Mouse (Mus musculus) kidney, adult 11 months (tissue): ENCODE measurements around the gene Klf16.
A peak's percentile ranks its signal among the peaks of the same experiment; 100 is the strongest.

Experiments used
- DNase-seq: peaks from one replicate; pipeline ENCODE4 v3.0.0; 2022

Klf16 gene

GRCm38 (mm10) chr10:80573944-80574343, 3.2 kb downstream of the Klf16 start:
- no peak for DNase-seq

DNA sequence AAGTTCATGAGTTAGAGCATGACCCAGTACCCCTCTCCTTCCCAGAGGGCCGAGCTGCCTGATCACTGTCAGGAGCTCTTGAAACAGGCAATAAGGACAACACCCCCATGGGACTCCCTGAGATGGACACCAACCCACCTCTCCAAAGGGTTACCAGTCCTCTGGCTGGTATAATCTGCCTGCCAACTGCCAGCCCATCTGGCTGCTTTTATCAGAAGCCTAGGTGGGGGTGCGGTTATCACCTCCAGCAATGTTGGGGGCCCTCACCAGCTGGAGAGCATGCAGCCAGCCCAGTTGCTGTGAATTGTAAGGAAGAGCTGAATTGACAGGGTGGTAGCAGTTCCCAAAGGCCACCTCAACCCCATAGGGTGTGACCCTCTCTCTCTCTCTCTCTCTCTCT, 4.6 kb downstream of the Klf16 start:
- DNase-seq, result no peak

GRCm38 (mm10) chr10:80570871-80571836, 6.0 kb downstream of the Klf16 start:
- no peak for DNase-seq

GRCm38 (mm10) chr10:80570419-80570818, 6.7 kb downstream of the Klf16 start:
- no peak for DNase-seq

GRCm38 (mm10) chr10:80569664-80570066, 7.5 kb downstream of the Klf16 start:
- DNase-seq, result peak; percentile 71

DNA sequence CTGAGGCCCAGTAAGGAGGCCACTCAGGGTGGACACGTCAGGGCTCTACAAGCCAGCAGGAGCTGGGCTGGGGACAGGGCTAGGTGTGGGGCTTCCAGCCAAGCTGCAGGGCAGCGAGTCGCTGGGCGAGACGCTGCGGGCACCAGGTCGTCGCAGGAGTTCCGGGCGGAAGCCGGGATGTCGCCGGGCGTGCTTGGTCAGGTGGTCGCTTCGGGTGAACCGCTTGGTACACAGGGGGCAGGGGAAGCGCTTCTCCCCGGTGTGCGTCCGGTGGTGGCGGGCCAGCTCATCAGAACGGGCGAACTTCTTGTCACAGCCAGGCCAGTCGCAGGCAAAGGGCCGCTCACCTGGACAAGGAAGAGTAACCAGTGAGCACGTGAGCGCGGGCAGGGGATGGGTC, 8.2 kb downstream of the Klf16 start:
- DNase-seq, result no peak

DNA sequence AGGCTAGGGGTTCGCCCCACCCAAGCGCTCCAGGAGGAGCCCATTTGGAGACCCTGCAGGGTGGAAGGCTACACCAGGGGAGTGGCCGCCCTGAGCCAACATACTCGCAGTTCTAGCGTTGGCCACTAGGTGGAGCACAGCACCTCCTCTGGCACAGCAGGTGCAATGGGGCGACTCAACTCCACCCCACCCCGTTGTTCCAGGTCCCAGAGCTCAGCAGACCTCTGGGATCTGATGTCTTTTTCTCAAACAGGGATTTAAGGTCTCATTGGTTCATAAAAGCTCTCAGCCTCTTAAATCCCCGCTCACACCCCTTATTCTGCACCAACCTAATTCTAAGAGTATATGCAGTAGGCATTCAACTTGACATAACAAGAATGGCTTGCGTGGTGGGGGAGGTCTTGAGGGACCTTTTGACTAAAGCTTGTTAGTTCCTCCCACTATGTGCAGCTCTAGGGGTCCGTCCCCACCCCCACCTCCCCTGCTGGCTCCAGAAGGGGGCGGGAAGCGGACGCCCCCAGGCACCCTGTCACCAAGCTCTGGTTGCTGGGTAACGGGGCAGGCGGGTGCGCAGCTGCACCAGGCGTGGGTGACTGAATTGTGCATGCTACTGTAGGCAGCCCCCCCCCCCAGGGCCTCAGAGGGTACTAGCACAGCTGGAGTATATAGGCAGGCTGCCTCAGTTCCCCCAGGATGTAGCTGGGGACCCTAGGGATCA, 10.6 kb downstream of the Klf16 start:
- DNase-seq, result peak; percentile 69

DNA sequence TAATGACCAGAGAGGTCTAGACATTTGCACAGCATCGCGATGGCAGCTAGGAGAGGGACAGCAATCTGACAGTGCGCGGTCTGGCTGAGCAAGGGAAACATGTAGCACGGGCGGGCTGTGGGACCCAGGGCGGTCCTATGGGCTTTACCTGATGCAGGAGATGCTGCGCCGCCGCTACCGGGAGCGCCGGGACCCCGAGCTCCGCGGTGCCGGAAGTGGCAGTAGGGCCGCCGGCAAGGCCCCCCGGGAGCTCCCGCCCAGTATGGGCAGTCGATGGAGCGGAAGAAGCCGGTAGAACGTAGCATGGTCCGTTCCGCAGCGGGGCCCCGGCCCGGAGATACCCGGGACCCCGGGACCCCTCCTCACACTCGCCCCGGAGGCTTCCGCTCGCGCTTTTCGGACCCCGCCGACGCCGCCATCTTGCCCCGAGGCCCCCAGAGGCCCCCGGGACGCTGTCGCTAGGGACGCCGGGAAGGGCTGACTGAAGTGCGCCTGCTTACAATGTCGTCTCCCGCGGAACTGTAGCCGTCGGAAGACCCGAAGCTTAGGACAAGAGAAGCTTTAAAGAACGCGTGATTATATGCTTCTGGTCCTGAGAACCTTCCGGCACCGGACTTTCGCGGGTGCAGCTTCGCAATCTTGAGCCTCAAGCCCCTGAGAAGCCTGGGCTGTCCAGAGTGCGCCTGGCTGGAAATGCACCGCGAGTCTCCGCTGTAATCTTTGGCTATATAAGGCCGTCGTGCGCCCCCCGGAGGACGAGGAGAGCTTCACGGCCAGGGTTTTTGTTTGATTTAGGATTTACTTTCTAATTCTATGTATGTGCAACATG, 15.8 kb downstream of the Klf16 start, which contains the start of gene Rexo1:
Gene Rexo1 (minus strand): TSS at position 445 of the 829 bp plus-strand sequence.
- DNase-seq, result peak; percentile 95

DNA sequence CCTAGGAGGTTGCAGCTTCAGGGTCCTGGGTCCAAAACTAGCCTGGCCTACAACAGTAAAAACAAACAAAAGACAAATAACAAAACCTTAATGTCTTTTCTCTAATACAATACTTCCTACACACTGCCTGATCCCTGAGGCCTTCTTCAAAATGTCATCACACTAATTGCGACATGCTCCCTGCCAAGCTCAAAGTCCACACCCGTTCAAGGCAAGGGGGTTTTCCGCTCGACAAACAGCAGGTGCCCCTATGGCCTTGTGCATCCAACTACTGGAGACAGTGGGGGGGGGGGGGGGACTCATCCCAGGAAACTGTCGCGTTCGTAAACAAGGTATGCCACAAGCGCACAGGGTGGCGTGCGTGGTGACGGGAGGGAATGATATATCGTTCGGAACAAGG, 16.5 kb downstream of the Klf16 start:
- no peak for DNase-seq

DNA sequence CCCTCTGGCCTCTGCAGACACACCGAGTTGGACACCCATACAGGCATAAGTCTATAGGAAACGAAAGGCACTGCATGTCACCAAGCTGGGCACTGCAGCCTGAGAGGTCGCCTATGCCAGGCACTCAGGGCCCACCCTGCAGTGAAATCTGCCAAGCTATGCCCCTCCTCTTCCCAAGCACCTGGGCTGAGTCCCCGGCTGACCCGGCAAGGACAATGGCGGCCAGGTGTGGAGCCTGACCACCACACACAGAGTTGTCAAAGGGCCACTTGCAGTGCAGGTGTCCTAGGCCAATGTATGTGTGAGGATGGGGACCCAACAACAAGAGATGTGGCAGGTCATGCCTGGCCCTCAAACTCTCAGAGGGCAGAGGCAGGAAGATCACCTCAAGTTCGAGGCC, 17.7 kb downstream of the Klf16 start:
- DNase-seq, result no peak

GRCm38 (mm10) chr10:80557346-80557965, 19.7 kb downstream of the Klf16 start:
- DNase-seq, result peak; percentile 88

DNA sequence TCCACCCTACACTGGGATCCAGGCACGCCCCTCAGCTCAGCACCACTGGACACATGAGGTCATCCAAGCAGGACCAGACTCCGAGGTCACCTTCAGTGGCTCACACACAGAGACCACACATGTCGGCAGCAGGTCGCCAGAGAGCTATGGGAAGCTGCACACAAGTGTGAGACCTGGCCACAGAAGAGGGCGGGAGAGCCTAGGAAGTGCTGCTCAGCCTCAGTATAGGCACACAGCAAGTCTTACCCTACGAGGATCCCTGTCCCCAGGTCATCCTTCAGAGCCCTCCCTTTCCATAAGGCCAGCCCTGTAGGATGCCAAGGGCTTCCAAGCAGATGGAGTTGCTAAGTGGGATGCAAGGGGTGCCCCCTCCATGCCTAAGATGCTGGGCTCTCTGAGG, 23.1 kb downstream of the Klf16 start:
- no peak for DNase-seq

- DNase-seq, result no peak
Observed at GRCm38 (mm10) chr10:80553575-80553974, 23.5 kb downstream of the Klf16 start.

DNA sequence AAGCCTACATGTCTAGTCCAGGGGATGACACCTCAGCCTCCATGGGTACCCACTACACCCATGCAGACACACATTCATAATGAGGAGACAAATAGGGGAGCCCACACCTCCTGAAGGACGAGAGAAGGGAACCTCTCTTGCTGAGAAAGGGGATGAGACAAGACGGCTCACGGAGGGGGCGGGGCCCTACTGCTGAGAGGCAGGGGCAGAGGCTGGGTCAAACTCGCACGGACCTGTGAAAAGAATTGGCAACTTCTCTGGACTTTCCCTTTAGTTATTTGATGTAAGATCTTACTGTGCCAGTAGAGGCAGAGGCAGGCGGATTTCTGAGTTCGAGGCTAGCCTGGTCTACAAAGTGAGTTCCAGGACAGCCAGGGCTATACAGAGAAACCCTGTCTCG, 24.8 kb downstream of the Klf16 start:
- DNase-seq, result no peak

- DNase-seq, result no peak
Observed at GRCm38 (mm10) chr10:80549279-80549678, 27.8 kb downstream of the Klf16 start.

DNA sequence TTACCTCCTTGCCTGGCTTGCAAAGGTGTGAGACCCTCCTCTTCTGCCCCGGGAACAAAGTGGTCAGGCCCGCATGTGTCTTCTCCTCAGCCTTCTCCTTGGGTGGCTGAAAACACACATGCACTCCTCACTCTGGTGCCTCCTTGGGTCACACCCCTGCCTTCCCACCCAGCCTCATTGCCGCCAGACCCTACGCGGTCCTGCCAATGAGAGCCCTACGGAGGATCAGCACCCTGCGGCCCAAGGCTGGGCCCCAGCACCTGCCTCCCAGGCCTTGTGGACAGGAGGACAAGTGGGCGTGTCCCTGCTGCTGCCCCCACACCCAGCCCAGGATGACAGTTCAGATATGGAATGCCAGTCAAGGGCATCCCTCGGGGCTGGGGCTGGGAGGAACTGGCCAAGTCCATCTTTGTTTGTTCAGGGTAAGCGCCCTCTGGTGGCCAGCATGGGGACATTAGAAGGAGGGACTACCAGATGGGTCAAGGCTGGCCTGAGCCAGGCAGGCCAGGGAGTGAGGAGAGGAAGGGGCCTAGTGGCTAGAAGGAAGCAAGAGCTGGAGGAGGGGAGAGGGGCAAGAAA, 28.6 kb downstream of the Klf16 start:
- no peak for DNase-seq

GRCm38 (mm10) chr10:80547539-80547938, 29.6 kb downstream of the Klf16 start:
- DNase-seq, result no peak

GRCm38 (mm10) chr10:80546945-80547344, 30.2 kb downstream of the Klf16 start:
- no peak for DNase-seq

DNA sequence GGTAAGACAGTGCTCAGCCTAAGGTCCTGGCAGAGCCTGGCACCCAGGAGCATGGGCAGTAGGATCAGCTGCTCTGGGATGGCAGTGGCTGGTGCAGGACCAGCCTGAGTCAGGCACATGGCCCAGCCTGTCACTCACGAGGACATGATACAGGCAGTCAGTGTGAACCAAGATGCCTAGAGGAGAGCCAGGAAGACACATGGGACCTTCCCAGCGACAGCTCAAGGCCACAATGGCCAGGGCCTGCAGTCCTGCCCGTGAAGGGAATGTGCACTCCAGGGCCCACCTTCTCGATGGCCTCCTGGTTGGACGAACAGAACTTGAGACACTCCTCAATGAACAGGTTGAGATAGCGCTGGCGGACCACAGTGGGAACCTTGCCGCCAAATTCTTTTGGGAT, 31.5 kb downstream of the Klf16 start:
- DNase-seq, result no peak

DNA sequence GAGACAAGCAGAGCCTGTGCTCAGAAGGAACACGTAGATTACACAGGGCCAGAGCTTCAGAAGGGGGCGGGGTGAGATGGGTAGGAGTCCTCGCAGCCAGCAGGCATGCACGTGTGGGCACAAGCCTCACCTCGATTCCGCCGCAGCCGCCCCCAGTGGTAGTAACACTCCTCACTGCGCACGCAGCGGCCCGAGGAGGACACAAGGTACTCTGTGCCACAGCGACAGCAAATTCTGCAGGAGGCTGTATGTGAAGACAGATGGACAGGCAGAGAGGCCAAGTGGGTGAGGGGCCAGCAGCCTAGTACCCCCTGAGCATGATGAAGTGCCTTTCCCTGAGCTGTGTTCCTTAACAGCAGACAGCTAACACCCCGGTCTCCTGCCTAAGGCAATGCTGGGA, 33.2 kb downstream of the Klf16 start:
- DNase-seq, result no peak

GRCm38 (mm10) chr10:80539493-80539892, 37.6 kb downstream of the Klf16 start:
- no peak for DNase-seq

DNA sequence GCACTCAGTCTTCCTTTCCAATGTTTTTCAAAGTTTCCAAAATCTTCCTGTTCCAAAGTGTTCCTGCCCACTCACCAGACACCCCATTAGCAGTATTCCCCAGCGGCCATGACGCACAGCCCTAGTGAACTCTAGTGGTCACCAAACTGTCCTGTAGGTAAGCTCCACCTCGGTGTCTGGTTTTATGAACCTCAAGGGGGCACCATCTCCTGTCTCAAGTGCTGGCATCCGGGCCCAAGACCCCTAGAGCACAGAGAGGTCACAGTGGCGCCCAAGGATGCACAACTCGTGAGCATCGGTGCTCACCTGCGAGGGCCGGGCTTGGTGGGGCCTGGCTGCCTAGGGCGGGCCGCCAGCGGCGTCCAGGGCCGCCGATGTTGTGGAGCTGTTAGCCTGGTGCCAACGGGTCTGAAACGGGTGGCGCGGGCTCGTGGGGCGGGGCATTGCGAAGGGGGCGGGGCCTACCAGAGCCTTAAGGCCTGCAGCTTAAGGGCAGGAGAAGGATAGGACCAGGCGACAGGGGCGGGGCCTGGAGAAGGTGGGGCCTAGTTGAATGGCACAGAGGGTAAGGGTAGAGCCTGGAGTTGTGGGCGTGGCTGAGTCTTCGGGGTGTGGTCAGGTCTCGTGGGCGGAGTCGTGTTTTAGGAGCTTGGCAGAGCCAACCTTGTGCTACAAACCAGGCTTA, 38.3 kb downstream of the Klf16 start, which contains the start of gene Atp8b3:
Gene Atp8b3 (minus strand): TSS at position 415 of the 685 bp plus-strand sequence.
- peak; percentile 89 for DNase-seq
